Mouse (Mus musculus): ENCODE results near the gene Rfx2. TPM values are rescaled to one million over a fixed set of nuclear protein-coding genes. Genes with fewer than 3 reads are reported as not detected.

Rfx2 gene
- polyA plus RNA-seq, 1 experiment from 2014 or later = 5.0 TPM

DNA sequence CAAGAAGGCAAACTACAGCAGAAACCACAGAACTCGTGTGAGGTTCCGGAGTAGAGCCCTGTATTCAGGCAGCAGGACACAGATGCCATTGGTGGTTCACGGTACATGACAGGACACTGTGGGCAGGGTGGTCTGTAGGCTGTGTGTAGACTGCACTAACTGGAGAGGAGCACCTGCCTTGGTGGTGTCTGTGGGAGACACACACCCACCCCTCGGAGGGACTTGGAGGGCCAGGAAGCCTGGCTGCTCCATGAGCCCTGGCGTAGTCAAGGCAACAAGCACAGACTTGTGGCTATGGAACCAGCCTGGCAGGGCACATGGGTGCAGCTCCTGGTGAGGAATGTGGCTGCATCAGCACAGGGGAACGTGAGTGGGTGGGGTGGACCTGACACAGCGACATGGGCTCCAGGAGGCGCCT is 11.1 kb downstream of the Rfx2 start:
- peak overlapping the region; percentile 17 to 37; a peak in 2 of 4 replicates for H3K27ac ChIP-seq (replicated peaks in 1 of 2; ENCODE audit: control insufficient read depth in 1 of 2, insufficient read depth in 1 of 2, low read depth in 2 of 2, low read length in 2 of 2)
- H3K9me3 ChIP-seq (ENCODE audit: control insufficient read depth, low read length) = no peaks in the 10 kb centered on the region
- H3K4me2 ChIP-seq (ENCODE audit: low read length) = no peak overlapping the region
- peaks cover 13 to 23% of the 10 kb centered on the region in 2 experiments for H3K4me1 ChIP-seq (ENCODE audit: control insufficient read depth in 2 of 2, insufficient read depth in 2 of 2, low read length in 2 of 2)
- H3K9ac ChIP-seq (ENCODE audit: low read length) = no peak overlapping the region; the same call in 1 of the 2 replicates
- 70% methylated on average over 8 of the region's 8 CpGs for WGBS
- H3K27me3 ChIP-seq (ENCODE audit: control insufficient read depth, insufficient read depth, low read length) = no peaks in the 10 kb centered on the region
- no peak overlapping the region for H3K4me3 ChIP-seq (ENCODE audit: control insufficient read depth in 1 of 2, insufficient read depth in 1 of 2, low read depth in 1 of 2, low read length in 2 of 2)
- no peaks in the 10 kb centered on the region for H3K36me3 ChIP-seq (ENCODE audit: control insufficient read depth, insufficient read depth, low read length)
- ATAC-seq (ENCODE audit: insufficient number of reproducible peaks, insufficient read depth, low FRiP score, low read depth) = peak; percentile 47; the same call in 1 of the 2 replicates

DNA sequence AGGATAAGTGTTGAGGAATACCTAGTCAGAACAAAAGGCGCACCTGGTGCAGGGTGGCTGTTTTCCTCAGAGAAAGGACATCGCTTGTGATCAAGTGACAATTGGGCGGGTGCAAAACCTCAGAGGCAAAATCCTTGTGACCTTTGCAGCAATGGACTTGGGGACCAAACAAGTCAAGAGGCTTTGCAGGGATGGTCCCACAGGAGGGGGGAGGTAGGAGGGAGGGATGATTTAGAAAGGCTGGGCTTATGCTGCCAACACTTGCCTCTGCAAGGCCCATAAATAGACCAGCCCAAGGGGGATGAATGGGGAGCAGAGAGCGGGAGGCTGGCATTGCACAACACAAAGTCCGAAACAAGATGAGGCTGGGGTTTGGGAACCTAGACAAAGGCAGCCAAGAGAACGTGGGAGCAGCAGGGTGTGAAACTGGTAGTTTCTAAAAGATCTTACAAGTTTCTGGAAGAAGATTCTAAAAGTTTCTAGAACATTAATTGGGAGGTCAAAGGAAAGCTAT is 11.7 kb downstream of the Rfx2 start:
- 0 out of 2 replicates have a peak overlapping the region, but pooled peaks have one; percentile 2 for H3K4me2 ChIP-seq (ENCODE audit: low read length)
- no peak overlapping the region for H3K4me3 ChIP-seq (ENCODE audit: control insufficient read depth in 1 of 2, insufficient read depth in 1 of 2, low read depth in 1 of 2, low read length in 2 of 2)
- no peaks in the 10 kb centered on the region for H3K27me3 ChIP-seq (ENCODE audit: control insufficient read depth, insufficient read depth, low read length)
- 53% methylated on average over 6 of the region's 6 CpGs for WGBS
- no peaks in the 10 kb centered on the region for H3K9me3 ChIP-seq (ENCODE audit: control insufficient read depth, low read length)
- H3K9ac ChIP-seq (ENCODE audit: low read length) = peak overlapping the region; percentile 11; the same call in 1 of the 2 replicates
- no peaks in the 10 kb centered on the region for H3K36me3 ChIP-seq (ENCODE audit: control insufficient read depth, insufficient read depth, low read length)
- H3K4me1 ChIP-seq (ENCODE audit: control insufficient read depth in 2 of 2, insufficient read depth in 2 of 2, low read length in 2 of 2) = peaks cover 17 to 27% of the 10 kb centered on the region in 2 experiments
- ATAC-seq (ENCODE audit: insufficient number of reproducible peaks, insufficient read depth, low FRiP score, low read depth) = no peak
- H3K27ac ChIP-seq (replicated peaks in 1 of 2; ENCODE audit: control insufficient read depth in 1 of 2, insufficient read depth in 1 of 2, low read depth in 2 of 2, low read length in 2 of 2) = peak overlapping the region in 1 of 2 experiments; percentile 37; a peak in 1 of 4 replicates

DNA sequence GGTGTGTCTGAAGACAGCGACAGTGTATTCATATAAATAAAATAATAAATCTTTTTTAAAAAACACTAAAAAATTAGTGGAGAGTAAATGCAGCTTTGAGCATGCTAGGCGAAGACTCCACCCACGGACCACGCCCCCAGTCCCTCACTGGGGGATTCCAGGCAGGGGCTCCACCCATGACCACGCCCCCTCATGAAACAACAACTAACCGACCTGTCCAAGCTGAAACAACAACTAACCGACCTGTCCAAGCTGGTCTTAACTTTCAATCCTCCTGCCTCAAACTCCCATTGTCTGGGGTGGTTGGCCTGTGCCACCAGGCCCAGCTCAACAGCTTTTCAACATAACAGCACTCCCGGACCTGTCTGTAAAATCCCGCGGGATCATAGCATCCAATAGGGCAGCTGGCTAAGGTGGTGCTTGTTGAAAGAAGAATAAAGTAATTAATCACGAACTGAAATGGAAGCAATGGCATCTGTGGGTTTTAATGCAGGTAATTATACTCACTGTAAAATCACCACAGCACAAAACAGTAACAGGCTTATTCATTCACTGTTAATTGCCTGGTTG is 12.7 kb downstream of the Rfx2 start:
- 35% methylated on average over 11 of the region's 11 CpGs for WGBS
- Histone ChIP-seq H3K27ac (replicated peaks in 1 of 2; ENCODE audit: control insufficient read depth in 1 of 2, insufficient read depth in 1 of 2, low read depth in 2 of 2, low read length in 2 of 2) (no peak overlapping the region), H3K4me1 (ENCODE audit: control insufficient read depth in 2 of 2, insufficient read depth in 2 of 2, low read length in 2 of 2) (peaks cover 17 to 34% of the 10 kb centered on the region in 2 experiments), H3K36me3 (ENCODE audit: control insufficient read depth, insufficient read depth, low read length) (no peaks in the 10 kb centered on the region), H3K27me3 (ENCODE audit: control insufficient read depth, insufficient read depth, low read length) (no peaks in the 10 kb centered on the region), H3K4me3 (ENCODE audit: control insufficient read depth in 1 of 2, insufficient read depth in 1 of 2, low read depth in 1 of 2, low read length in 2 of 2) (no peak overlapping the region), H3K9me3 (ENCODE audit: control insufficient read depth, low read length) (no peaks in the 10 kb centered on the region), H3K4me2 (ENCODE audit: low read length) (no peak overlapping the region), H3K9ac (ENCODE audit: low read length) (no peak overlapping the region)
- ATAC-seq (ENCODE audit: insufficient number of reproducible peaks, insufficient read depth, low FRiP score, low read depth) = no peak

DNA sequence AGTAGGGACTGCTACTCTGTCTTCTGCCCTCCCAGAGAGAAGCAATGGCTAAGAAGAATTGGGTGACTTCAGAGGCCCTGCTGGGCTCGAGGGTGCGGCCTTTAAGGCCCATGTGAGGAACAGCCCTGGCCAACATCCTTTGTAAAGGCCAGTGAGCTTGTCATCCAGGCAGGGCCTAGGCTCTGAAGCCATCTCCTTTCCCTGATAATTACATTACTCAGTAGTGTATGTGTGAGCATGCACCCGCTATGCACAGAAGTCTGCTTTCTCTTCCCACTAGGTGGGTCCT is 15.8 kb downstream of the Rfx2 start:
- Histone ChIP-seq H3K9me3 (ENCODE audit: control insufficient read depth, low read length) (no peaks in the 10 kb centered on the region), H3K4me3 (ENCODE audit: control insufficient read depth in 1 of 2, insufficient read depth in 1 of 2, low read depth in 1 of 2, low read length in 2 of 2) (no peak overlapping the region), H3K27me3 (ENCODE audit: control insufficient read depth, insufficient read depth, low read length) (no peaks in the 10 kb centered on the region), H3K9ac (ENCODE audit: low read length) (no peak overlapping the region), H3K4me1 (ENCODE audit: control insufficient read depth in 2 of 2, insufficient read depth in 2 of 2, low read length in 2 of 2) (peaks cover 29 to 47% of the 10 kb centered on the region in 2 experiments), H3K27ac (replicated peaks in 1 of 2; ENCODE audit: control insufficient read depth in 1 of 2, insufficient read depth in 1 of 2, low read depth in 2 of 2, low read length in 2 of 2) (0 out of 4 replicates have a peak overlapping the region, but pooled peaks of 1 of the 2 experiments have one; percentile 20), H3K36me3 (ENCODE audit: control insufficient read depth, insufficient read depth, low read length) (no peaks in the 10 kb centered on the region), H3K4me2 (ENCODE audit: low read length) (no peak overlapping the region)
- no peak for ATAC-seq (ENCODE audit: insufficient number of reproducible peaks, insufficient read depth, low FRiP score, low read depth)
- 73% methylated on average over 3 of the region's 3 CpGs for WGBS

DNA sequence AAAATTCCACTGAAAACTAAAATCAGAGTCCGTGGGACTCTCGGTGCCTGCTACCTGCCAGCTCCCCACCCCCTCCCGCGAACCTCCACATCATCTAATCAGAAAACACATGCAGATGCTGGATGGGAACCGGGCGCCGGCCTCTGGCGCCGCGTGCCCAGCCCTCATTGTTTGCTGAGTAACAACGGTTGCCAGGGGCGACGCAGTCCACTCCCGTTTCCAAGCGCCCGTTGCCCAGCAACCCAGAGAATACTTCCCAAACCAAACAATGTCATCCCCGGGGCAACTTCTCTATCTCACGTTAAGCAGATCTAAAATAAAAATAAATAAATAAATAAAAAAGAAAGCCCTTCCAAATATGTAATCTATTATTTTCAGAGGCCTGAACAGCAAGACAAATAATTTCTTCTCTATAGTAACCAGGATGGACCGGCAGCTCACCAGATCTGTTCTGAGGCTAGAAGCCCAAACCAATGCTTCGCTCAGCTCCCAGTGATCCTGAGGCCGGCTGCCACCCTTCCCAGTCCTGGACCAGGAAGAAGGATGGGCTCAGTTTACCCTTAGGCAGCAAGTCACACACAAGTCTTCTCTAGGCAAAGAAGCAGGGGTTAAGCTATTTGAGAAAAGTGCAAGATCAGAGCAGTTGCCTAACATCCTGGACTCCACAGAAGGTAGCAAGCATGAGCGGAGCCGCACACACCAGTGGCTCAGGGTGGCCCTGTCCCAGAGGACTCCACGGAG is 16.3 kb downstream of the Rfx2 start:
- no peak overlapping the region for H3K4me2 ChIP-seq (ENCODE audit: low read length)
- H3K36me3 ChIP-seq (ENCODE audit: control insufficient read depth, insufficient read depth, low read length) = no peaks in the 10 kb centered on the region
- H3K4me1 ChIP-seq (ENCODE audit: control insufficient read depth in 2 of 2, insufficient read depth in 2 of 2, low read length in 2 of 2) = peaks cover 28 to 47% of the 10 kb centered on the region in 2 experiments
- H3K27ac ChIP-seq (replicated peaks in 1 of 2; ENCODE audit: control insufficient read depth in 1 of 2, insufficient read depth in 1 of 2, low read depth in 2 of 2, low read length in 2 of 2) = 0 out of 4 replicates have a peak overlapping the region, but pooled peaks of 1 of the 2 experiments have one; percentile 20
- 11% methylated on average over 24 of the region's 24 CpGs for WGBS
- no peak overlapping the region for H3K9ac ChIP-seq (ENCODE audit: low read length)
- no peaks in the 10 kb centered on the region for H3K9me3 ChIP-seq (ENCODE audit: control insufficient read depth, low read length)
- no peaks in the 10 kb centered on the region for H3K27me3 ChIP-seq (ENCODE audit: control insufficient read depth, insufficient read depth, low read length)
- no peak for ATAC-seq (ENCODE audit: insufficient number of reproducible peaks, insufficient read depth, low FRiP score, low read depth)
- no peak overlapping the region for H3K4me3 ChIP-seq (ENCODE audit: control insufficient read depth in 1 of 2, insufficient read depth in 1 of 2, low read depth in 1 of 2, low read length in 2 of 2)

DNA sequence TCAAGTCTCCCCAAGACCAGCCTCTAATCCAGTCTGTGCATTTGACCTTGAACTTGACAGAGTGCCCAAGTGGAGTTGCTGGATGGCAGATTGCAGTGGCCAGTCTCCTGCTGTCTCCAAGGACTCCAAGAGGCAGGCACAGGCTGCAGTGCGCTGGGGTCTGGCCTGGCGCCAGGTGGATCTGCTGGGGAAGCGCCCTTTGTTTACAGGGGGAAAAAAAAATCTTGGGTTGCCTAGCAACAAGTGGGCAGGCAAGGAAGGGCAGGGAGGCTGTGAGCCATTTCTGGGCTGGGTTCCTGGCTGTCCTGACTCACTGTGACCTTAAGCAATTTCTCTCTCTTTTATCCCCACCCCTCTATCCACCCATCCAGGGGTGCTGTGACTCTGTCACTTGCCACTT is 20.6 kb downstream of the Rfx2 start:
- H3K4me3 ChIP-seq (ENCODE audit: control insufficient read depth in 1 of 2, insufficient read depth in 1 of 2, low read depth in 1 of 2, low read length in 2 of 2) = no peak overlapping the region
- no peaks in the 10 kb centered on the region for H3K27me3 ChIP-seq (ENCODE audit: control insufficient read depth, insufficient read depth, low read length)
- ATAC-seq (ENCODE audit: insufficient number of reproducible peaks, insufficient read depth, low FRiP score, low read depth) = peak; percentile 76
- peak overlapping the region; percentile 94 to 95 for H3K27ac ChIP-seq (replicated peaks in 1 of 2; ENCODE audit: control insufficient read depth in 1 of 2, insufficient read depth in 1 of 2, low read depth in 2 of 2, low read length in 2 of 2)
- no peak overlapping the region for H3K4me2 ChIP-seq (ENCODE audit: low read length)
- no peaks in the 10 kb centered on the region for H3K9me3 ChIP-seq (ENCODE audit: control insufficient read depth, low read length)
- H3K36me3 ChIP-seq (ENCODE audit: control insufficient read depth, insufficient read depth, low read length) = no peaks in the 10 kb centered on the region
- WGBS = 2% methylated on average over 3 of the region's 3 CpGs
- H3K4me1 ChIP-seq (ENCODE audit: control insufficient read depth in 2 of 2, insufficient read depth in 2 of 2, low read length in 2 of 2) = peaks cover 25 to 38% of the 10 kb centered on the region in 2 experiments
- H3K9ac ChIP-seq (ENCODE audit: low read length) = peak overlapping the region; percentile 22

DNA sequence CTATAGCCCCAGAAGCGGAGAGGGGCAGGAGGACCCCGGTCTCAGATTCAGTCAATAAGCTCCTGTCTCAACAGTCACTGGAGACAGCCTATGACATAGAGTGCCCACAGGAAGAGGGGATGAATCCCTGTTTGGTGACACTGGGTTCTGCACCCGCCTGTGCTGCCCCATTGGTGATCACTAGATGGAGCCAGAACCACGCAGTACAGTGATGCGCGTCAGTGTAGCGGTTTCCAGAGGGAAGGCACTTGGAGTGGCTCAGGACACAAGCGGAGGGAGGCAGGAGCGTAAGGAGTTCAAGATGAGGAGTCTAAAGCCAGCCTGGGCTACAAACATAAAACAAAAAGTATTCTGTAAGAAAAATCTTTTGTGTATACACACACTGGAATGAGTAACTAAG is 22.3 kb downstream of the Rfx2 start:
- Histone ChIP-seq H3K36me3 (ENCODE audit: control insufficient read depth, insufficient read depth, low read length) (0 out of 2 replicates have a peak, but pooled peaks cover under 1% of the 10 kb centered on the region), H3K9ac (ENCODE audit: low read length) (no peak overlapping the region), H3K27ac (replicated peaks in 1 of 2; ENCODE audit: control insufficient read depth in 1 of 2, insufficient read depth in 1 of 2, low read depth in 2 of 2, low read length in 2 of 2) (no peak overlapping the region), H3K4me1 (ENCODE audit: control insufficient read depth in 2 of 2, insufficient read depth in 2 of 2, low read length in 2 of 2) (peaks cover 20 to 25% of the 10 kb centered on the region in 2 experiments), H3K4me2 (ENCODE audit: low read length) (no peak overlapping the region), H3K4me3 (ENCODE audit: control insufficient read depth in 1 of 2, insufficient read depth in 1 of 2, low read depth in 1 of 2, low read length in 2 of 2) (no peak overlapping the region), H3K9me3 (ENCODE audit: control insufficient read depth, low read length) (no peaks in the 10 kb centered on the region), H3K27me3 (ENCODE audit: control insufficient read depth, insufficient read depth, low read length) (no peaks in the 10 kb centered on the region)
- ATAC-seq (ENCODE audit: insufficient number of reproducible peaks, insufficient read depth, low FRiP score, low read depth) = peak; percentile 58
- WGBS = 6% methylated on average over 9 of the region's 9 CpGs

Measured in heart, embryonic 14.5 days (tissue).